Comparison of ENCODE assay signal across 8 mouse cellular contexts in genomic region chr14:47188848-47189634, GRCm38 (mm10). TPM values are rescaled to one million over a fixed set of nuclear protein-coding genes. Genes with fewer than 3 reads are reported as not detected.
DNase-seq lines count a peak whose midpoint lies in the region; ATAC-seq and TF ChIP-seq lines count a peak whose summit lies in the region.

Gene Gch1 (minus strand): TSS chr14:47189413.

- peak within 1 kb of the TSS; percentile 79 for H3K9ac ChIP-seq in heart, embryonic 11.5 days (ENCODE audit: low read depth, low read length)
- H3K9ac ChIP-seq in kidney, postnatal 0 days (ENCODE audit: low read depth, low read length), result peak within 1 kb of the TSS; percentile 43
- peak within 1 kb of the TSS; percentile 98 for H3K9ac ChIP-seq in liver, adult 2 months (ENCODE audit: low read depth, low read length)

- no peak for TF ChIP-seq CTCF in bone marrow macrophage, adult 2 months (IDR thresholded peaks at IDR 0.05; ENCODE audit: low read depth, low read length)
- no peak for TF ChIP-seq CTCF in embryonic fibroblast, embryonic 13.5 days (IDR thresholded peaks at IDR 0.05; ENCODE audit: borderline replicate concordance, insufficient read depth, low read length)
- TF ChIP-seq CTCF in kidney, postnatal 0 days (IDR thresholded peaks at IDR 0.05; ENCODE audit: low read depth), result peak; percentile 16; the same call in 1 of the 2 replicates
- no peak for TF ChIP-seq CTCF in liver, adult 2 months (IDR thresholded peaks at IDR 0.05; ENCODE audit: low read depth, low read length)

- peak within 1 kb of the TSS; percentile 87 for H3K4me3 ChIP-seq in bone marrow macrophage, adult 2 months (ENCODE audit: insufficient read depth, low read length)
- H3K4me3 ChIP-seq in embryonic fibroblast, embryonic 13.5 days (ENCODE audit: insufficient read depth, low read length), result peak within 1 kb of the TSS; percentile 86
- H3K4me3 ChIP-seq in heart, embryonic 11.5 days (ENCODE audit: low read depth, low read length), result peak within 1 kb of the TSS; percentile 78
- peak within 1 kb of the TSS; percentile 61 for H3K4me3 ChIP-seq in kidney, postnatal 0 days (replicated peaks; ENCODE audit: low read depth, low read length)
- H3K4me3 ChIP-seq in liver, adult 2 months (ENCODE audit: insufficient read depth, low read depth, low read length), result peak within 1 kb of the TSS; percentile 96

- peaks cover 23% of the 10 kb centered on the region for H3K79me2 ChIP-seq in liver, adult 2 months (ENCODE audit: control insufficient read depth, insufficient read depth, low read length)

- peak within 1 kb of the TSS; percentile 86 for H3K27ac ChIP-seq in bone marrow macrophage, adult 2 months (ENCODE audit: insufficient read depth, low read depth, low read length)
- H3K27ac ChIP-seq in embryonic fibroblast, embryonic 13.5 days (ENCODE audit: insufficient read depth, low read length), result no peak within 1 kb of the TSS
- H3K27ac ChIP-seq in heart, embryonic 11.5 days (ENCODE audit: low read depth, low read length), result peak within 1 kb of the TSS; percentile 50; the same call in 1 of the 2 replicates
- H3K27ac ChIP-seq in kidney, postnatal 0 days, result no peak within 1 kb of the TSS
- H3K27ac ChIP-seq in liver, adult 2 months (replicated peaks; ENCODE audit: insufficient read depth, low read depth, low read length), result peak within 1 kb of the TSS; percentile 99

- no peaks in the 10 kb centered on the region for H3K36me3 ChIP-seq in heart, embryonic 11.5 days (ENCODE audit: control insufficient read depth, insufficient read depth, low read length)
- no peaks in the 10 kb centered on the region for H3K36me3 ChIP-seq in kidney, postnatal 0 days (ENCODE audit: insufficient read depth, low read length)
- H3K36me3 ChIP-seq in liver, adult 2 months (ENCODE audit: control insufficient read depth, insufficient read depth, low read length), result peaks cover 4% of the 10 kb centered on the region; the same call in 1 of the 2 replicates

- H3K27me3 ChIP-seq in heart, embryonic 11.5 days (ENCODE audit: control insufficient read depth, insufficient read depth, low read length), result peaks cover 10% of the 10 kb centered on the region
- H3K27me3 ChIP-seq in kidney, postnatal 0 days (ENCODE audit: insufficient read depth, low read length), result peaks cover 11% of the 10 kb centered on the region
- H3K27me3 ChIP-seq in liver, adult 2 months (ENCODE audit: control insufficient read depth, insufficient read depth, low read length), result no peaks in the 10 kb centered on the region

- 0 out of 2 replicates have a peak, but pooled peaks have one; percentile 50 for TF ChIP-seq POLR2A in bone marrow macrophage, adult 2 months (IDR thresholded peaks at IDR 0.05; ENCODE audit: borderline replicate concordance, low read depth, low read length)
- peak; percentile 70 for TF ChIP-seq POLR2A in embryonic fibroblast, embryonic 13.5 days (IDR thresholded peaks at IDR 0.05; ENCODE audit: low read depth, low read length)
- TF ChIP-seq POLR2A in liver, adult 2 months (IDR thresholded peaks at IDR 0.05; ENCODE audit: extremely low read depth, insufficient read depth, low read length), result peak; percentile 98

- peak; percentile 93 for ATAC-seq in heart, embryonic 11.5 days (replicated peaks; ENCODE audit: insufficient number of reproducible peaks, low FRiP score, low TSS enrichment)
- peak; percentile 61; the same call in 1 of the 2 replicates for ATAC-seq in kidney, postnatal 0 days (replicated peaks; ENCODE audit: low FRiP score, low read depth)
- ATAC-seq in monocyte, adult 5-6 weeks (replicated peaks; ENCODE audit: insufficient number of reproducible peaks, low FRiP score, low TSS enrichment, poor library complexity, severe bottlenecking), result peak; percentile 33

- H3K4me2 ChIP-seq in heart, embryonic 11.5 days, result peak within 1 kb of the TSS; percentile 99
- peak within 1 kb of the TSS; percentile 94 for H3K4me2 ChIP-seq in kidney, postnatal 0 days (ENCODE audit: low read length)

- peak; percentile 29 for DNase-seq in 3T3-L1 (ENCODE audit: low read depth, low spot score)
- peak; percentile 72 for DNase-seq in kidney, postnatal 0 days (ENCODE audit: low spot score)
- DNase-seq in liver, adult 2 months (ENCODE audit: extremely low read depth, low read depth, low spot score), result peak; percentile 80
- peak; percentile 90 to 95 for DNase-seq in spleen, postnatal 4 days (ENCODE audit: low spot score in 2 of 2)

- WGBS in heart, embryonic 11.5 days (ENCODE audit: insufficient replicate concordance), result under 1% methylated on average over 64 of the region's 68 CpGs
- WGBS in kidney, postnatal 0 days, result under 1% methylated on average over 54 of the region's 68 CpGs
- under 1% methylated on average over 67 of the region's 68 CpGs for WGBS in liver, adult 2 months

- H3K4me1 ChIP-seq in bone marrow macrophage, adult 2 months (ENCODE audit: control insufficient read depth, insufficient read depth, low read length), result peaks cover 15% of the 10 kb centered on the region
- no peaks in the 10 kb centered on the region for H3K4me1 ChIP-seq in embryonic fibroblast, embryonic 13.5 days (ENCODE audit: control insufficient read depth, insufficient read depth, low read length)
- peaks cover 7% of the 10 kb centered on the region; the same call in 1 of the 2 replicates for H3K4me1 ChIP-seq in heart, embryonic 11.5 days (ENCODE audit: control insufficient read depth, insufficient read depth, low read length)
- no peaks in the 10 kb centered on the region for H3K4me1 ChIP-seq in kidney, postnatal 0 days (replicated peaks; ENCODE audit: insufficient read depth, low read length)
- peaks cover 22% of the 10 kb centered on the region for H3K4me1 ChIP-seq in liver, adult 2 months (ENCODE audit: control insufficient read depth, insufficient read depth, low read length)

- 0 out of 2 replicates have a peak, but pooled peaks cover 1% of the 10 kb centered on the region for H3K9me3 ChIP-seq in heart, embryonic 11.5 days (replicated peaks; ENCODE audit: control insufficient read depth, low read length)
- H3K9me3 ChIP-seq in kidney, postnatal 0 days (replicated peaks; ENCODE audit: low read length), result no peaks in the 10 kb centered on the region

RNA-seq across cellular contexts. Expression of gene Gch1, which starts in this region (rescaled TPM):
- 10.0 and 12.9 TPM in 2 replicates for polyA plus RNA-seq in bone marrow macrophage, adult 2 months (2012; ENCODE audit: insufficient read depth, insufficient read length, missing spikeins)
- polyA plus RNA-seq in embryonic fibroblast, embryonic 13.5 days (2011; ENCODE audit: insufficient read length, low read depth, missing spikeins), result 2.4 and 3.1 TPM in 2 replicates
- polyA plus RNA-seq in heart, embryonic 11.5 days (2014; fragmentation: Nextera tagmentation; extraction: Ambion mirVana), result 6.7 and 7.5 TPM in 2 replicates
- 1.4 and 2.2 TPM in 2 replicates for polyA plus RNA-seq in kidney, postnatal 0 days (2015; fragmentation: Nextera tagmentation; extraction: Ambion mirVana)
- 195 and 200 TPM in 2 replicates for total RNA-seq in liver, adult 2 months (2014; rRNA removed)
- 133 TPM in 2 replicates for polyA plus RNA-seq in liver, adult 2 months (2012; rRNA removed)
- 19.6 to 32.1 TPM (median 28.6 TPM) in 3 replicates for total RNA-seq in monocyte, adult 5-6 weeks (2017)

Comparison
In these comparisons a context has a peak if more than half of its experiments do, and no peak if none do; other contexts are left out.
1. DNase-seq: peak in every context shown above with its lines; median percentile 92 in spleen, postnatal 4 days; 80 in liver, adult 2 months; 72 in kidney, postnatal 0 days; 29 in 3T3-L1.
2. H3K27ac ChIP-seq: peak in bone marrow macrophage, adult 2 months (single experiment), heart, embryonic 11.5 days (single experiment) and liver, adult 2 months (single experiment); none in embryonic fibroblast, embryonic 13.5 days (single experiment) and kidney, postnatal 0 days (single experiment).
3. ATAC-seq: peak in every context shown above with its lines; median percentile 93 in heart, embryonic 11.5 days; 61 in kidney, postnatal 0 days; 33 in monocyte, adult 5-6 weeks.
4. H3K9ac ChIP-seq: peak in every context shown above with its lines; median percentile 98 in liver, adult 2 months; 79 in heart, embryonic 11.5 days; 43 in kidney, postnatal 0 days.
5. Peak in every context shown above with its lines, with median percentiles within 50 percentile points of each other: H3K4me3 ChIP-seq and POLR2A ChIP-seq.